Mouse (Mus musculus): ENCODE measurements around the gene Osbpl10. TPM values are rescaled to one million over a fixed set of nuclear protein-coding genes. Genes with fewer than 3 reads are reported as not detected.

The Osbpl10 gene
- polyA plus RNA-seq, 3 experiments from 2014 or later: not detected

- no peak for ATAC-seq
These were observed 111.3 kb downstream of the Osbpl10 start for GRCm38 (mm10) chr9:115089644-115090043.

- ATAC-seq: no peak
These were observed 118.1 kb downstream of the Osbpl10 start for GRCm38 (mm10) chr9:115096481-115096880.

GRCm38 (mm10) chr9:115097340-115097739, 119.0 kb downstream of the Osbpl10 start:
- no peak for ATAC-seq

- ATAC-seq: no peak
These were observed 122.0 kb downstream of the Osbpl10 start for GRCm38 (mm10) chr9:115100181-115100915.

GRCm38 (mm10) chr9:115107430-115107829, 129.1 kb downstream of the Osbpl10 start:
- no peak for ATAC-seq

GRCm38 (mm10) chr9:115110655-115111054, 132.3 kb downstream of the Osbpl10 start:
- ATAC-seq: no peak

GRCm38 (mm10) chr9:115117314-115117713, 138.9 kb downstream of the Osbpl10 start:
- no peak for ATAC-seq

GRCm38 (mm10) chr9:115120276-115120675, 141.9 kb downstream of the Osbpl10 start:
- ATAC-seq: no peak

- ATAC-seq: no peak
These were observed 142.4 kb downstream of the Osbpl10 start for GRCm38 (mm10) chr9:115120678-115121224.

GRCm38 (mm10) chr9:115127342-115127741, 149.0 kb downstream of the Osbpl10 start:
- no peak for ATAC-seq

GRCm38 (mm10) chr9:115133926-115134325, 155.6 kb downstream of the Osbpl10 start:
- ATAC-seq: no peak

GRCm38 (mm10) chr9:115134736-115135135, 156.4 kb downstream of the Osbpl10 start:
- no peak for ATAC-seq

GRCm38 (mm10) chr9:115135352-115135751, 157.0 kb downstream of the Osbpl10 start:
- ATAC-seq: no peak

GRCm38 (mm10) chr9:115137858-115138257, 159.5 kb downstream of the Osbpl10 start:
- no peak for ATAC-seq

- ATAC-seq: no peak
These were observed 161.4 kb downstream of the Osbpl10 start for GRCm38 (mm10) chr9:115139597-115140332.

GRCm38 (mm10) chr9:115147141-115147540, 168.8 kb downstream of the Osbpl10 start:
- ATAC-seq: no peak

- ATAC-seq: no peak
These were observed 169.4 kb downstream of the Osbpl10 start for GRCm38 (mm10) chr9:115147586-115148355.

GRCm38 (mm10) chr9:115149011-115149756, 170.8 kb downstream of the Osbpl10 start:
- no peak for ATAC-seq

- no peak for ATAC-seq
These were observed 183.2 kb downstream of the Osbpl10 start for GRCm38 (mm10) chr9:115161591-115161990.

GRCm38 (mm10) chr9:115163031-115163430, 184.7 kb downstream of the Osbpl10 start:
- no peak for ATAC-seq

GRCm38 (mm10) chr9:115163693-115164092, 185.3 kb downstream of the Osbpl10 start:
- no peak for ATAC-seq

GRCm38 (mm10) chr9:115164351-115164750, 186.0 kb downstream of the Osbpl10 start:
- ATAC-seq: no peak

Measured in inflammation-experienced regulatory T-cells, adult 6 months (primary cell).